Mouse (Mus musculus): ENCODE data around the gene Atl1. TPM values are rescaled to one million over a fixed set of nuclear protein-coding genes. Genes with fewer than 3 reads are reported as not detected.

Atl1 gene
- polyA plus RNA-seq, 1 experiment from 2014 or later = 129 TPM

- 95% methylated on average over 4 of the region's 4 CpGs for WGBS
- H3K4me3 ChIP-seq (replicated peaks) = no peak overlapping the region
- H3K27ac ChIP-seq = no peak overlapping the region
- no peak overlapping the region for H3K4me2 ChIP-seq (replicated peaks)
- H3K9me3 ChIP-seq = no peaks in the 10 kb centered on the region
- no peak overlapping the region for H3K9ac ChIP-seq (replicated peaks)
- peaks cover 10% of the 10 kb centered on the region for H3K36me3 ChIP-seq
- no peaks in the 10 kb centered on the region for H3K4me1 ChIP-seq (replicated peaks)
- no peaks in the 10 kb centered on the region for H3K27me3 ChIP-seq
- ATAC-seq = no peak
Measured at GRCm38 (mm10) chr12:69858847-69859246, 33.6 kb upstream of the Atl1 start.

- no peaks in the 10 kb centered on the region for H3K27me3 ChIP-seq
- H3K4me3 ChIP-seq (replicated peaks) = no peak overlapping the region
- H3K9me3 ChIP-seq = no peaks in the 10 kb centered on the region
- H3K36me3 ChIP-seq = no peaks in the 10 kb centered on the region
- H3K4me1 ChIP-seq (replicated peaks) = 0 out of 2 replicates have a peak, but pooled peaks cover 3% of the 10 kb centered on the region
- H3K27ac ChIP-seq = no peak overlapping the region
- no peak overlapping the region for H3K9ac ChIP-seq (replicated peaks)
- no peak for ATAC-seq
- H3K4me2 ChIP-seq (replicated peaks) = no peak overlapping the region
- WGBS = 82% methylated on average over 5 of the region's 5 CpGs
Measured at GRCm38 (mm10) chr12:69863505-69863904, 28.9 kb upstream of the Atl1 start.

- Histone ChIP-seq H3K9me3 (no peaks in the 10 kb centered on the region), H3K36me3 (no peaks in the 10 kb centered on the region), H3K4me1 (replicated peaks) (0 out of 2 replicates have a peak, but pooled peaks cover 3% of the 10 kb centered on the region), H3K9ac (replicated peaks) (no peak overlapping the region), H3K27ac (no peak overlapping the region), H3K27me3 (no peaks in the 10 kb centered on the region), H3K4me2 (replicated peaks) (no peak overlapping the region), H3K4me3 (replicated peaks) (no peak overlapping the region)
- 64% methylated on average over 4 of the region's 4 CpGs for WGBS
- no peak for ATAC-seq
Measured at GRCm38 (mm10) chr12:69864164-69864692, 28.2 kb upstream of the Atl1 start.

- 0 out of 2 replicates have a peak, but pooled peaks cover 3% of the 10 kb centered on the region for H3K4me1 ChIP-seq (replicated peaks)
- no peaks in the 10 kb centered on the region for H3K27me3 ChIP-seq
- H3K36me3 ChIP-seq = 0 out of 2 replicates have a peak, but pooled peaks cover 6% of the 10 kb centered on the region
- no peaks in the 10 kb centered on the region for H3K9me3 ChIP-seq
- no peak overlapping the region for H3K27ac ChIP-seq
- H3K4me3 ChIP-seq (replicated peaks) = no peak overlapping the region
- no peak overlapping the region for H3K9ac ChIP-seq (replicated peaks)
- H3K4me2 ChIP-seq (replicated peaks) = no peak overlapping the region
- WGBS = 91% methylated on average over 5 of the region's 5 CpGs
- ATAC-seq = no peak
Measured at GRCm38 (mm10) chr12:69867338-69867737, 25.1 kb upstream of the Atl1 start.

GRCm38 (mm10) chr12:69871632-69872031 lies 20.8 kb upstream of the Atl1 start:
- WGBS = 92% methylated on average over 5 of the region's 5 CpGs
- H3K4me1 ChIP-seq (replicated peaks) = no peaks in the 10 kb centered on the region
- no peaks in the 10 kb centered on the region for H3K27me3 ChIP-seq
- no peak overlapping the region for H3K9ac ChIP-seq (replicated peaks)
- H3K27ac ChIP-seq = no peak overlapping the region
- H3K4me3 ChIP-seq (replicated peaks) = no peak overlapping the region
- no peak for ATAC-seq
- H3K9me3 ChIP-seq = no peaks in the 10 kb centered on the region
- H3K4me2 ChIP-seq (replicated peaks) = no peak overlapping the region
- H3K36me3 ChIP-seq = 0 out of 2 replicates have a peak, but pooled peaks cover 6% of the 10 kb centered on the region

DNA sequence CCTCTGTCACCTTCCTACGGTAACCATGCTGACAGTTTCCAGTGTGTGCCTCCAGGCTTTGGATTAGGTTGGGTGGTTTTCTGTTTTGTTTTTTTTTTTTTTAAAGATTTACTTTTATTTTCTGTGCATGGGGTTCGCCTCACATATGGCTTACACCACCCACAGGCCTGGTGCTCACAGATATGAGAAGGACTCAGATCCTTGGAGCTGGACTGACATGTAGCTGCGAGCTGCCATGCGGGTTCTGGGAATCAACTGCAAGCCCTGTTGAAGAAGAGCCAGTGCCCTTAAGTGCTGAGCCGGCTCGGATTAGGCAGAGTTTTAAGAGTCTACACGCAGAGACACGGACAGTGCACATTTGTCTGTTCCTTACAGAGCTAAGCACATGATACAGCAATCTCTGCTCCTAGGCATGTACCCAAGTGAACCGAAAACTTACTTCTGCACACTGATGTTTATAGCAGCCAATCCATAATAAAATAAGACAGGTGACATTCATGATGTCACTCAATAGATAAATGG lies 14.5 kb upstream of the Atl1 start:
- Histone ChIP-seq H3K4me2 (replicated peaks) (no peak overlapping the region), H3K9me3 (no peaks in the 10 kb centered on the region), H3K4me3 (replicated peaks) (no peak overlapping the region), H3K27ac (no peak overlapping the region), H3K9ac (replicated peaks) (no peak overlapping the region), H3K36me3 (no peaks in the 10 kb centered on the region), H3K27me3 (no peaks in the 10 kb centered on the region), H3K4me1 (replicated peaks) (peaks cover 20% of the 10 kb centered on the region)
- ATAC-seq = no peak
- WGBS = 92% methylated on average over 9 of the region's 9 CpGs

DNA sequence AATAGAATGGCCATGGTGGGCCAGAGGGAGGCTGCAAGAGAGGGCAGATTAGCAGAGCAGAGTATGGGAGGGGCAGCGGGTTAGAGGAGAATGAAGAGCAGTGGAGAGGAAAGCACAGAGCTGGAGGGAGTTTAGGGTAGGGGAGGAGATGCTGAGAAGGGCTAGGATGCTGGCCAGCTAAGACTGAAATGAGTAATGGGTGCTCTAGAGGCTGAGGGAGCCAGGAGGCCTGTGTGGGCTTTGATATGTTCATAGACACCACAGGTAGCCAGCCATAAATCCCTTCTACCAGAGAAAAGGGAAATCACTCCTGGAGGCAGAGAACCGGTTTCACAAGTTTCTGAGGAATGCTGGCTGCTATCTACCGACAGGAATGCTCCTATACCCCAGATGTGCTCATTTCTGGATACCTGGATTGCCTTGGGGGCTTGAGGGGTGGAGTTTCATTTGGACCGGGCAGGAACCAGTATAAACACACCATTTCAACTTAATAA lies 13.2 kb upstream of the Atl1 start:
- Histone ChIP-seq H3K27me3 (no peaks in the 10 kb centered on the region), H3K27ac (no peak overlapping the region), H3K4me3 (replicated peaks) (no peak overlapping the region), H3K9ac (replicated peaks) (no peak overlapping the region), H3K4me1 (replicated peaks) (peaks cover 20% of the 10 kb centered on the region), H3K4me2 (replicated peaks) (no peak overlapping the region), H3K36me3 (no peaks in the 10 kb centered on the region), H3K9me3 (no peaks in the 10 kb centered on the region)
- WGBS = 4% methylated on average over 4 of the region's 4 CpGs
- ATAC-seq = peak; percentile 72

DNA sequence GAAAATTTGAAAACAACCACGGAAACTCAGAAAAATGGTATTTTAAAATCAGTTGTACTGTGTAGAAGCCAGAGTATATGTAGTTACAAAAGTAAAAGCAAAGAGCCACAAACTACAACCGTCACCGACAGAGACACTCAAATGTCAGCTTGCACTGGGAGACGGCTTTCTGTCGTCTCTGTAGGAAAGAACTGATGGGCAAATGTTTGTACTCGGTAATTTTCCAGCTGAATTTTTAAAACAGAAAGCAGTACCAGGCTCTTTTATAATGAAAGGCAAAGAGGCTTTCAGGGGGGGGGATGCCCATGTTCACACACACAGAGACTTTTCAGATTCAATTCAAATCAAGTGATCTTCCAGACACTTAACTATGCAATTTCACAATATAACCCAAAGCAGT lies 12.7 kb upstream of the Atl1 start:
- ATAC-seq = no peak
- no peak overlapping the region for H3K9ac ChIP-seq (replicated peaks)
- no peak overlapping the region for H3K27ac ChIP-seq
- no peak overlapping the region for H3K4me3 ChIP-seq (replicated peaks)
- no peak overlapping the region for H3K4me2 ChIP-seq (replicated peaks)
- H3K4me1 ChIP-seq (replicated peaks) = peaks cover 20% of the 10 kb centered on the region
- H3K27me3 ChIP-seq = no peaks in the 10 kb centered on the region
- H3K36me3 ChIP-seq = no peaks in the 10 kb centered on the region
- H3K9me3 ChIP-seq = no peaks in the 10 kb centered on the region
- WGBS = 19% methylated on average over 6 of the region's 6 CpGs

- Histone ChIP-seq H3K36me3 (peaks cover 2% of the 10 kb centered on the region; the same call in 1 of the 2 replicates), H3K9ac (replicated peaks) (no peak overlapping the region), H3K27me3 (no peaks in the 10 kb centered on the region), H3K9me3 (no peaks in the 10 kb centered on the region), H3K4me2 (replicated peaks) (no peak overlapping the region), H3K4me1 (replicated peaks) (peaks cover 20% of the 10 kb centered on the region), H3K4me3 (replicated peaks) (no peak overlapping the region), H3K27ac (no peak overlapping the region)
- 0 out of 2 replicates have a peak, but pooled peaks have one; percentile 17 for ATAC-seq
- WGBS = 27% methylated on average over 10 of the region's 10 CpGs
Measured at GRCm38 (mm10) chr12:69881198-69881905, 11.1 kb upstream of the Atl1 start.

GRCm38 (mm10) chr12:69884053-69884452 lies 8.4 kb upstream of the Atl1 start:
- H3K27ac ChIP-seq = no peak overlapping the region
- no peak overlapping the region for H3K9ac ChIP-seq (replicated peaks)
- H3K4me1 ChIP-seq (replicated peaks) = peaks cover 25% of the 10 kb centered on the region
- no peak overlapping the region for H3K4me2 ChIP-seq (replicated peaks)
- no peaks in the 10 kb centered on the region for H3K9me3 ChIP-seq
- no peaks in the 10 kb centered on the region for H3K27me3 ChIP-seq
- WGBS = 95% methylated on average over 5 of the region's 5 CpGs
- H3K36me3 ChIP-seq = peaks cover 2% of the 10 kb centered on the region; the same call in 1 of the 2 replicates
- H3K4me3 ChIP-seq (replicated peaks) = no peak overlapping the region
- no peak for ATAC-seq

DNA sequence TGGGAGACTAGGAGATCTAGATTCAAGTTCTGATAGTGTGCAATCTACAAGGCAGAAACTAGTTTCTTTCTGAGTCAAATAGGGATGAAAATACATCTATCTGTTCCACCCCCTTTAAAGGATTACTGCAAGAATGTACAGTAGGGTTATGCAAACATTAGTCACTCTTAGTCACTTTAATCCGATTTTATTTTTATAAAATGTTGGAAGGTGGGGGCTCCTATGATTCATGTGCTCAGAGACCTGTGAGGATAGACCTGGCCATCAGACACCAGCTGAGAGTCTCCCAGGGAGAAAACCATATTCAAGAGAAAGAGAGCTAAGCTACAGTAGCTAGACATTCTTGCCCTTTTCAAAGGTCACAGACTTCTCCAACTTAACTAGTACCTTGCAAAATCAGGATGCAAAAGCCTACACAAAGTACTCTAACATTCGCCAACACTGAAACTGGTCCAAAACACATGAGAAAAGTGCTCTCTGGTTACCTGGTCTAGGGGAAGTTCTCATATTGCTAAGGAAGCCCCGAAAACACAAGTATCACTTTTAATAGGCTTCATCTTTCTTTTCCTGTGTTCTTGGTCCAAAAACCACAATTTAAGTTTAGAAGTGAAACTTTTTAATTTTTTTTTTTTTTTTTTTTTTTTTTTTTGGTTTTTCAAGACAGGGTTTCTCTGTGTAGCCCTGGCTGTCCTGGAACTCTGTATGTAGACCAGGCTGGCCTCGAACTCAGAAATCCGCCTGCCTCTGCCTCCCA lies 7.1 kb upstream of the Atl1 start:
- Histone ChIP-seq H3K9ac (replicated peaks) (no peak overlapping the region), H3K27me3 (no peaks in the 10 kb centered on the region), H3K4me1 (replicated peaks) (peaks cover 30% of the 10 kb centered on the region), H3K36me3 (peaks cover 2% of the 10 kb centered on the region; the same call in 1 of the 2 replicates), H3K27ac (no peak overlapping the region), H3K4me3 (replicated peaks) (no peak overlapping the region), H3K4me2 (replicated peaks) (no peak overlapping the region), H3K9me3 (no peaks in the 10 kb centered on the region)
- 94% methylated on average over 5 of the region's 5 CpGs for WGBS
- ATAC-seq = no peak

GRCm38 (mm10) chr12:69887776-69888175 lies 4.6 kb upstream of the Atl1 start:
- no peaks in the 10 kb centered on the region for H3K27me3 ChIP-seq
- H3K4me1 ChIP-seq (replicated peaks) = peaks cover 36% of the 10 kb centered on the region
- no peak overlapping the region for H3K4me3 ChIP-seq (replicated peaks)
- no peak overlapping the region for H3K4me2 ChIP-seq (replicated peaks)
- no peak overlapping the region for H3K27ac ChIP-seq
- peaks cover 2% of the 10 kb centered on the region; the same call in 1 of the 2 replicates for H3K36me3 ChIP-seq
- no peak overlapping the region for H3K9ac ChIP-seq (replicated peaks)
- no peak for ATAC-seq
- H3K9me3 ChIP-seq = no peaks in the 10 kb centered on the region
- 87% methylated on average over 6 of the region's 6 CpGs for WGBS
